Mouse (Mus musculus): ENCODE data around the gene Ms4a4b.

- TF ChIP-seq CTCF (IDR thresholded peaks at IDR 0.05; ENCODE audit: control insufficient read depth, insufficient read depth, insufficient replicate concordance, low read depth, low read length), result no peak
- no peak for TF ChIP-seq POLR2A (IDR thresholded peaks at IDR 0.05; ENCODE audit: control insufficient read depth, low read depth, low read length)
These were observed 31.7 kb upstream of the Ms4a4b start for GRCm38 (mm10) chr19:11411640-11412039.
